Comparison of ENCODE assay signal across 30 mouse cellular contexts in the genomic region with DNA sequence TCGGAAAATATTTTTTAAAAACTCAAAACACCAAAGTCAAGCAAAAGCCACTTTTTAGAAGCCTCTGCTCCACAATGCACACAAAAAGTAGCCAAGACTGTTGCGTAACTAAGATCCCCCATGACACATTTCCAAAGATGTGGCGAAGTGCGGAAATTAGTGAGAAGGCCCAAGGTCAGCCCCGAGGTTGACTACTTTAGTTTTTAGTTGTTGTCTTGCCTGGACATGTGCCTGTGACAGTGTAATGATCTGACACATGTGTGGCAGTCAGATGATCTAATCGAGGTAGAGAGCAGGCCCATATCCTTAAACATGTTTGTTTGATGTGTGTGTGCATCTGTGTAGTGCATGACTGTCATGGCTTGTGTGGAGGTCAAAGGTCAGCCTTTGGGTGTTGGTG. TPM values are rescaled to one million over a fixed set of nuclear protein-coding genes. Genes with fewer than 3 reads are reported as not detected.
"Had no signal": no experiment of that assay in that cellular context is flagged by ENCODE, and none has a peak within 500 bp of the region (broad histone marks: within the 10 kb centered on the region; RNA-seq: fewer than 3 reads in every experiment).

No protein-coding gene starts in this region.

- H3K4me1 ChIP-seq: kidney, embryonic 15.5 days; lung, embryonic 15.5 days; megakaryocyte, embryonic 14.5 days; midbrain, embryonic 10.5 days; midbrain, embryonic 13.5 days; neural tube, embryonic 13.5 days had no signal

- H3K27ac ChIP-seq: kidney, embryonic 15.5 days; left cerebral cortex, adult 2 months; lung, embryonic 15.5 days; midbrain, embryonic 10.5 days; midbrain, embryonic 13.5 days; neural tube, embryonic 13.5 days had no signal

- DNase-seq: kidney, adult 8-10 months; kidney, postnatal 10 days; kidney, postnatal 36 days; layer of hippocampus, postnatal 36 days; lung, postnatal 10 days; lung, postnatal 36 days; thymus, adult 18-20 months; thymus, postnatal 36 days had no signal

- ATAC-seq: midbrain, embryonic 13.5 days; midbrain, embryonic 16.5 days had no signal

- H3K27me3 ChIP-seq: kidney, embryonic 15.5 days; lung, embryonic 15.5 days; midbrain, embryonic 13.5 days; neural tube, embryonic 13.5 days had no signal

- H3K4me3 ChIP-seq: kidney, embryonic 15.5 days; left cerebral cortex, adult 2 months; lung, embryonic 15.5 days; megakaryocyte, embryonic 14.5 days; midbrain, embryonic 10.5 days; midbrain, embryonic 13.5 days; myocyte; neural tube, embryonic 13.5 days had no signal

- H3K36me3 ChIP-seq: kidney, embryonic 15.5 days; lung, embryonic 15.5 days; midbrain, embryonic 10.5 days; midbrain, embryonic 13.5 days; neural tube, embryonic 13.5 days had no signal

RNA-seq across cellular contexts. Expression of gene Cited4, which starts 24.4 kb away (rescaled TPM):
- total RNA-seq: neutrophil, adult 5-6 weeks had no signal
- polyA plus RNA-seq: myocyte had no signal

RNA-seq across cellular contexts. Expression of gene Gm8439, which starts 53.4 kb away (rescaled TPM):
- total RNA-seq: layer of hippocampus, adult 8-10 months; layer of hippocampus, postnatal 10 days; layer of hippocampus, postnatal 36 days; left cerebral cortex, adult 2 months; left cerebral cortex, postnatal 10 days; left cerebral cortex, postnatal 36 days; liver, adult 2 months; monocyte, adult 5-6 weeks; neutrophil, adult 5-6 weeks had no signal
- polyA plus RNA-seq: kidney, embryonic 15.5 days; limb, embryonic 11.5 days; limb, embryonic 14.5 days; liver, adult 2 months; lung, embryonic 15.5 days; midbrain, embryonic 10.5 days; midbrain, embryonic 13.5 days; midbrain, embryonic 16.5 days; myocyte; neural tube, embryonic 13.5 days; small intestine, adult 2 months; spleen, adult 2 months; stomach, embryonic 16.5 days; testis, adult 2 months had no signal
